Mouse (Mus musculus) layer of hippocampus, adult 11-12 months (tissue): ENCODE measurements around the gene Slain2.
"Not testable (repeated sequence)": the region's sequence is repeated elsewhere in the genome, so short reads cannot be mapped to it uniquely, and the experiment has no call there.

Experiments
- DNase-seq: peaks from one replicate; pipeline ENCODE4 v3.0.0; 2022; ENCODE audit warnings: low spot score

Slain2 gene

GRCm38 (mm10) chr5:73012884-73013610 lies 98.9 kb downstream of the Slain2 start:
- not testable (repeated sequence) for DNase-seq

GRCm38 (mm10) chr5:73013611-73014287 lies 99.6 kb downstream of the Slain2 start:
- DNase-seq: not testable (repeated sequence)

- DNase-seq: no peak
Observed at GRCm38 (mm10) chr5:73014745-73015144, 100.6 kb downstream of the Slain2 start.

- DNase-seq: no peak
Observed at GRCm38 (mm10) chr5:73023801-73024200, 109.7 kb downstream of the Slain2 start.
